29 mouse cellular contexts compared by ENCODE assay signal in genomic region chr4:53046238-53047022, GRCm38 (mm10). TPM values are rescaled to one million over a fixed set of nuclear protein-coding genes. Genes with fewer than 3 reads are reported as not detected.
A peak's percentile ranks its signal among the peaks of the same experiment; 100 is the strongest.
DNase-seq lines count a peak whose midpoint lies in the region; ATAC-seq lines count a peak whose summit lies in the region.
"Had no signal": no experiment of that assay in that cellular context is flagged by ENCODE, and none has a peak within 500 bp of the region (broad histone marks: within the 10 kb centered on the region; RNA-seq: fewer than 3 reads in every experiment).

No protein-coding gene starts in this region.

- ATAC-seq in kidney, embryonic 14.5 days (ENCODE audit: low FRiP score, low TSS enrichment): peak; percentile 43; the same call in 1 of the 2 replicates
- ATAC-seq in neural tube, embryonic 11.5 days (ENCODE audit: insufficient read depth, low FRiP score, low TSS enrichment): peak; percentile 50
- peak; percentile 30; the same call in 1 of the 2 replicates for ATAC-seq in hindbrain, embryonic 16.5 days
- ATAC-seq in cerebellum, adult (ENCODE audit: insufficient number of reproducible peaks, low FRiP score, low TSS enrichment): no peak
- ATAC-seq: intestine, postnatal 0 days had no signal

- no peak overlapping the region for H3K4me3 ChIP-seq in kidney, embryonic 14.5 days (ENCODE audit: low read length)
- no peak overlapping the region for H3K4me3 ChIP-seq in neural tube, embryonic 11.5 days (ENCODE audit: low read depth, low read length)
- no peak overlapping the region for H3K4me3 ChIP-seq in hindbrain, embryonic 16.5 days (ENCODE audit: low read length)
- H3K4me3 ChIP-seq: forebrain, embryonic 10.5 days; heart, embryonic 12.5 days; limb, embryonic 10.5 days; midbrain, embryonic 12.5 days; myocyte had no signal

- H3K9me3 ChIP-seq in kidney, embryonic 14.5 days (ENCODE audit: control insufficient read depth, low read length): 0 out of 2 replicates have a peak, but pooled peaks cover 2% of the 10 kb centered on the region
- H3K9me3 ChIP-seq in neural tube, embryonic 11.5 days (ENCODE audit: control insufficient read depth, low read length): no peaks in the 10 kb centered on the region
- H3K9me3 ChIP-seq in hindbrain, embryonic 16.5 days (ENCODE audit: control insufficient read depth, low read length): no peaks in the 10 kb centered on the region
- H3K9me3 ChIP-seq: forebrain, embryonic 10.5 days; G1E; heart, embryonic 12.5 days; limb, embryonic 10.5 days; midbrain, embryonic 12.5 days had no signal

- no peaks in the 10 kb centered on the region for H3K4me1 ChIP-seq in kidney, embryonic 14.5 days (ENCODE audit: control insufficient read depth, insufficient read depth, low read length)
- H3K4me1 ChIP-seq in neural tube, embryonic 11.5 days (ENCODE audit: control insufficient read depth, insufficient read depth, low read length): no peaks in the 10 kb centered on the region
- no peaks in the 10 kb centered on the region for H3K4me1 ChIP-seq in hindbrain, embryonic 16.5 days (ENCODE audit: control insufficient read depth, insufficient read depth, low read depth, low read length)
- H3K4me1 ChIP-seq: forebrain, embryonic 10.5 days; limb, embryonic 10.5 days; midbrain, embryonic 12.5 days had no signal

- no peak for DNase-seq in kidney, postnatal 36 days
- DNase-seq in neural tube, embryonic 11.5 days (ENCODE audit: low spot score): no peak
- no peak for DNase-seq in neural tube, embryonic 10.5 days (ENCODE audit: extremely low spot score, low spot score)
- no peak for DNase-seq in right cerebral cortex, postnatal 36 days (ENCODE audit: low spot score in 2 of 2)
- DNase-seq: adrenal gland, postnatal 14 days; cerebellum, adult 9-10 months; gastrocnemius, postnatal 25 days; heart, adult 18-20 months; heart, postnatal 10 days; liver; lung, postnatal 10 days; retina, postnatal 1 day; right cerebral cortex, postnatal 25 days; thymus, postnatal 14 days had no signal

- WGBS in kidney, embryonic 14.5 days: 52% methylated on average over 9 of the region's 9 CpGs
- WGBS in neural tube, embryonic 11.5 days: 59% methylated on average over 9 of the region's 9 CpGs
- 44% methylated on average over 9 of the region's 9 CpGs for WGBS in hindbrain, embryonic 16.5 days

- no peaks in the 10 kb centered on the region for H3K27me3 ChIP-seq in kidney, embryonic 14.5 days (ENCODE audit: control insufficient read depth, insufficient read depth, low read length)
- no peaks in the 10 kb centered on the region for H3K27me3 ChIP-seq in neural tube, embryonic 11.5 days (ENCODE audit: control insufficient read depth, insufficient read depth, low read length)
- H3K27me3 ChIP-seq in hindbrain, embryonic 16.5 days (replicated peaks; ENCODE audit: control insufficient read depth, insufficient read depth, low read length): no peaks in the 10 kb centered on the region
- H3K27me3 ChIP-seq: heart, embryonic 12.5 days; midbrain, embryonic 12.5 days had no signal

- no peak overlapping the region for H3K9ac ChIP-seq in kidney, embryonic 14.5 days (ENCODE audit: low read depth, low read length)
- H3K9ac ChIP-seq in neural tube, embryonic 11.5 days (ENCODE audit: low read length): no peak overlapping the region
- no peak overlapping the region for H3K9ac ChIP-seq in hindbrain, embryonic 16.5 days (ENCODE audit: low read depth, low read length)
- H3K9ac ChIP-seq: heart, embryonic 12.5 days; midbrain, embryonic 12.5 days had no signal

- peaks cover 3% of the 10 kb centered on the region; the same call in 1 of the 2 replicates for H3K36me3 ChIP-seq in kidney, embryonic 14.5 days (ENCODE audit: control insufficient read depth, insufficient read depth, low read length)
- H3K36me3 ChIP-seq in neural tube, embryonic 11.5 days (ENCODE audit: control insufficient read depth, insufficient read depth, low read length): no peaks in the 10 kb centered on the region
- no peaks in the 10 kb centered on the region for H3K36me3 ChIP-seq in hindbrain, embryonic 16.5 days (ENCODE audit: control insufficient read depth, insufficient read depth, low read length)

- H3K4me2 ChIP-seq in kidney, embryonic 14.5 days (replicated peaks; ENCODE audit: low read depth, low read length): no peak overlapping the region
- no peak overlapping the region for H3K4me2 ChIP-seq in neural tube, embryonic 11.5 days (ENCODE audit: low read depth)
- no peak overlapping the region for H3K4me2 ChIP-seq in hindbrain, embryonic 16.5 days (ENCODE audit: low read length)
- H3K4me2 ChIP-seq: heart, embryonic 12.5 days; midbrain, embryonic 12.5 days had no signal

- H3K27ac ChIP-seq in kidney, embryonic 14.5 days (ENCODE audit: low read depth, low read length): no peak overlapping the region
- H3K27ac ChIP-seq in neural tube, embryonic 11.5 days (ENCODE audit: low read depth, low read length): no peak overlapping the region
- no peak overlapping the region for H3K27ac ChIP-seq in hindbrain, embryonic 16.5 days (ENCODE audit: low read depth, low read length)
- H3K27ac ChIP-seq: forebrain, embryonic 10.5 days; limb, embryonic 10.5 days; midbrain, embryonic 12.5 days had no signal

RNA-seq across cellular contexts. Expression of gene Nipsnap3b, which starts 34.8 kb away (rescaled TPM):
- 73.6 and 80.8 TPM in 2 replicates for polyA plus RNA-seq in kidney, embryonic 14.5 days (2014; fragmentation: Nextera tagmentation; extraction: Ambion mirVana)
- 125 and 131 TPM in 2 replicates for polyA plus RNA-seq in neural tube, embryonic 11.5 days (2014; fragmentation: Nextera tagmentation; extraction: Ambion mirVana)
- polyA plus RNA-seq in hindbrain, embryonic 16.5 days (2015; fragmentation: Nextera tagmentation; extraction: Ambion mirVana): 170 and 183 TPM in 2 replicates

RNA-seq across cellular contexts. Expression of gene Nipsnap3a, which starts 57.4 kb away (rescaled TPM):
- 0.17 TPM in 1 of 2 replicates, not detected in the other for polyA plus RNA-seq in kidney, embryonic 14.5 days (2014; fragmentation: Nextera tagmentation; extraction: Ambion mirVana)
- polyA plus RNA-seq in neural tube, embryonic 11.5 days (2014; fragmentation: Nextera tagmentation; extraction: Ambion mirVana): not detected in 2 replicates
- polyA plus RNA-seq in hindbrain, embryonic 16.5 days (2015; fragmentation: Nextera tagmentation; extraction: Ambion mirVana): not detected in 2 replicates
- polyA plus RNA-seq: embryonic facial prominence, embryonic 11.5 days; forebrain, embryonic 10.5 days; G1E; heart, embryonic 12.5 days; intestine, postnatal 0 days; kidney, embryonic 16.5 days; limb, embryonic 10.5 days; liver, embryonic 16.5 days; midbrain, embryonic 12.5 days; myocyte; spleen, adult 2 months; stomach, embryonic 14.5 days had no signal
